Mouse (Mus musculus) midbrain, embryonic 16.5 days (tissue): ENCODE measurements around the gene Med31. TPM values are rescaled to one million over a fixed set of nuclear protein-coding genes. Genes with fewer than 3 reads are reported as not detected.
"Not testable (repeated sequence)": the region's sequence is repeated elsewhere in the genome, so short reads cannot be mapped to it uniquely, and the experiment has no call there.

Source experiments
- ATAC-seq: fragments of 200-750 bp; cut with Nextera tagmentation; 2 replicates; pipeline ENCODE4 v1.8.0; 2017; ENCODE audit warnings: moderate TSS enrichment
- H3K27ac ChIP-seq: fragments of 300-500 bp; sonication (generic); 2 replicates; pipeline ENCODE4 v1.5.1; 2014; ENCODE audit warnings: mild to moderate bottlenecking, low read length, mixed read lengths
- H3K27me3 ChIP-seq: fragments of 300-500 bp; sonication (generic); 2 replicates; pipeline ENCODE4 v1.6.1; 2014; ENCODE audit warnings: low read depth, low read length, mixed read lengths; ENCODE audit not compliant: control insufficient read depth, insufficient read depth
- H3K36me3 ChIP-seq: fragments of 300-500 bp; sonication (generic); 2 replicates; pipeline ENCODE4 v1.6.1; 2014; ENCODE audit warnings: mild to moderate bottlenecking, low read length, moderate library complexity, mixed read lengths; ENCODE audit not compliant: control insufficient read depth, insufficient read depth
- H3K4me1 ChIP-seq: fragments of 300-500 bp; sonication (generic); 2 replicates; pipeline ENCODE4 v1.6.1; 2014; ENCODE audit warnings: mild to moderate bottlenecking, low read length, mixed read lengths; ENCODE audit not compliant: control insufficient read depth, insufficient read depth
- H3K4me2 ChIP-seq: fragments of 300-500 bp; sonication (generic); 2 replicates; pipeline ENCODE4 v1.6.1; 2014; ENCODE audit warnings: mild to moderate bottlenecking, low read length, mixed read lengths
- H3K4me3 ChIP-seq: fragments of 300-500 bp; sonication (generic); 2 replicates; pipeline ENCODE4 v1.5.1; 2014; ENCODE audit warnings: low read depth, mild to moderate bottlenecking, low read length, moderate library complexity, mixed read lengths
- H3K9ac ChIP-seq: fragments of 300-500 bp; sonication (generic); 2 replicates; pipeline ENCODE4 v1.6.1; 2014; ENCODE audit warnings: low read depth, low read length, mixed read lengths
- H3K9me3 ChIP-seq: fragments of 300-500 bp; sonication (generic); replicated peaks from 2 replicates; pipeline ENCODE4 v1.6.1; 2014; ENCODE audit warnings: mild to moderate bottlenecking, low read length, mixed read lengths; ENCODE audit not compliant: control insufficient read depth, poor library complexity, severe bottlenecking
- WGBS: fragments of 180-500 bp; shearing (Covaris S2); extraction: QIAGEN DNeasy Blood & Tissue Kit; methylation state at CpG from one replicate; pipeline ENCODE4 v1.1.7; 2014; 5-methylcytosine and 5-hydroxymethylcytosine counted together
- polyA plus RNA-seq: library from polyadenylated mRNA; unstranded; fragments of >200 nt; fragmentation: Nextera tagmentation; extraction: Ambion mirVana; gene quantifications from 2 replicates; pipeline ENCODE4 v1.2.1, GENCODE M21; 2015

Gene Med31
- polyA plus RNA-seq, 1 experiment from 2014 or later, result 53.2 TPM

DNA sequence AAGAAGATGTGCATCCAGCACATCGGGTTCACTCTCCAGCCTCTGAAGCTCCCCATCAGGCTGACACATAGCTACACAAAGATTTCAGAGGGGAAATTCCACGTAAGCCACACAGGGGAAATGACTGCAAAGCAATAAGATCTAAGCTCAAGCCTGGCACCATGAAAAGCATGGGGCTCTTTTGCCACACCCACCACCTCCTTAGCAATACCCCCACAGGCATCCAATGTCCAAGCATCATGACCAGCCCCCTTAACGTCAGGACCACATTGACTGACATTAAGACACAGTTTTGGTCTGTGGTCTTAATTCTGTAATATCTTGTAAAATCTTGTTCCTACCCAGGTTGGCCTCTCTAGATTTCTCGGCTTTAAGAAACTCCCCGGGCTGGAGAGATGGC is 34.8 kb downstream of the Med31 start:
- H3K27ac ChIP-seq, result no peak overlapping the region
- no peak overlapping the region for H3K4me2 ChIP-seq
- H3K9ac ChIP-seq, result no peak overlapping the region
- no peak overlapping the region for H3K4me3 ChIP-seq
- 86% methylated on average over 5 of the region's 5 CpGs for WGBS
- H3K36me3 ChIP-seq, result peaks cover 25% of the 10 kb centered on the region
- H3K4me1 ChIP-seq, result no peaks in the 10 kb centered on the region
- H3K27me3 ChIP-seq, result no peaks in the 10 kb centered on the region
- H3K9me3 ChIP-seq, result no peaks in the 10 kb centered on the region
- ATAC-seq, result no peak

DNA sequence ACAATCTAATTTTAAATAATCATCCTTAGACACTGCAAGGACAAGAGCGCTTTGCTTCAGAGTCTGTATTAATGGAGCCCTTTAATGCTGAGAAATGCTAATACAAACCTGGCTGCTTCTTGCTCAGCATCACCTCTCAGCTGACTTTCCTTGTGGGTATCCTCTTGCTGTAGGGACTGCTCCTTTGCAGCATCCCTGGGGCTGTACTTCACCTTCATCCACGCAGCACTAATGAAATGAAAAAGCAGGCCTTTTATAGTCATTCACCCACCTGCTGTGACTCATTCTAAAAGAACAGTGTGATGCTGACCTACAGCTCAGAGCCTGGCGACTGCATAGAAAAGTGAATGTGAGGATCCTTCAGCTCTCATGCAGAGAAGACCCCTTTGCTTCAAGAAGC is 38.8 kb downstream of the Med31 start:
- Histone ChIP-seq H3K4me3 (no peak overlapping the region), H3K4me2 (no peak overlapping the region), H3K27ac (no peak overlapping the region), H3K9ac (no peak overlapping the region), H3K4me1 (no peaks in the 10 kb centered on the region), H3K9me3 (no peaks in the 10 kb centered on the region), H3K36me3 (peaks cover 32% of the 10 kb centered on the region), H3K27me3 (no peaks in the 10 kb centered on the region)
- WGBS, result 29% methylated on average over 3 of the region's 3 CpGs
- no peak for ATAC-seq

DNA sequence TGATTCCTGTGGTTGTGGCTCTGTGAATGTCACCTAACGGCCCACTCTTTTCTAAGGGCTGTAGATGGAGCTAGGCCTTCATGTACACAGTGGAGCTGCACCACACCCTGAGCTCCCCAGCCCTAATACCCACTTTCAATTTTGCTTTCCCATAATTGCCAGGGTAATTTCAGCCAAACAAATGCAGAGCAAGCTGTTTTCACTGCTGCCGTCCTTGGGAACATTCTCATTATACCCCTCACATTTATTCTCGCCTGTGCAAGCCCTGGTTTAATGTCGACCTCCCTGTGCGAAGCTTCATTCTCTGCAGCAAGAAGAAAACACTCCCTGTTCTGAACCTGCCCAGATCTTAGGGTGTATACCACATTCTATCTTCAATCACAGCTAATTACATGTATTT is 39.4 kb downstream of the Med31 start:
- Histone ChIP-seq H3K9me3 (no peaks in the 10 kb centered on the region), H3K4me1 (no peaks in the 10 kb centered on the region), H3K4me3 (no peak overlapping the region), H3K4me2 (no peak overlapping the region), H3K9ac (no peak overlapping the region), H3K27me3 (no peaks in the 10 kb centered on the region), H3K36me3 (peaks cover 28% of the 10 kb centered on the region), H3K27ac (no peak overlapping the region)
- no peak for ATAC-seq
- 77% methylated on average over 5 of the region's 5 CpGs for WGBS

DNA sequence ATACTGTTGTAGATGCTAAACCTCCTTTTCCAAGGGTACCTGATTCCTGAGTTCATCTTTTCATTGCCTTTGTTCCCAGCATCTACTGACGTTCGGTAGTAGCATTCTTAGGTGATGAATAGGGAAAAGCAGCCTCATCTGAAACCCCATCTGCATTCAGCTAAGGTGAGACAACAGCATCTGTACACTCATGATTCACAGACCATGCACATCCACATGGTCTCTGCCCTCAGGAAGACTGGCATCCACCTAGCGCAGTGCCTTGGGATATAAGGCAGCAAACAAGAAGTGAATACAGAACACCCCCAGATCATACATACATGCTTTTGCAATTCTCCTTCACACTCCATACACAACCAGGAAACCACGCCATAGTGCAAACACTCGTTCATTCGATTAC is 40.7 kb downstream of the Med31 start:
- Histone ChIP-seq H3K4me1 (no peaks in the 10 kb centered on the region), H3K4me3 (no peak overlapping the region), H3K9me3 (no peaks in the 10 kb centered on the region), H3K27ac (no peak overlapping the region), H3K36me3 (peaks cover 22% of the 10 kb centered on the region), H3K9ac (no peak overlapping the region), H3K4me2 (no peak overlapping the region), H3K27me3 (no peaks in the 10 kb centered on the region)
- 96% methylated on average over 6 of the region's 6 CpGs for WGBS
- no peak for ATAC-seq

DNA sequence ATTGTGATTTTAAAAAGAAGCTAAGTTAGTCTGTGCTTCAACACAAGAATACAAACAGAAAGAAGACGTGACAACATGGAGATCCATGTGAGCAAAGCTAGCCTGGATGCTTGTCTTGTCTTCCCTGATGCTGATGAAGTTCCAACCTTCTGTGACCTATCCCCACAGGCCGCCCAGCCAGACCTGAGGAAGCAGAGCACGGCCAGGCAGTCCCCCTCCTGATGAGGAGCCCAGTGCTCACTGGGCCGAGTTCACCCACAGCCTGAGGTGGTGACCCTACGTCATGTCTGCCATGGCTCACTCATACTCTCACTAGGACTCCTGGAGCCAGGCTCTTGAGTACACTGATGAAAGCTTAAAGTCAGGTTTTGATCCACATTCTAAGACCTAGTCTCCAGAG is 41.9 kb downstream of the Med31 start:
- no peaks in the 10 kb centered on the region for H3K4me1 ChIP-seq
- no peaks in the 10 kb centered on the region for H3K9me3 ChIP-seq
- no peak overlapping the region for H3K9ac ChIP-seq
- peaks cover 25% of the 10 kb centered on the region for H3K36me3 ChIP-seq
- no peaks in the 10 kb centered on the region for H3K27me3 ChIP-seq
- no peak overlapping the region for H3K4me3 ChIP-seq
- H3K27ac ChIP-seq, result no peak overlapping the region
- 91% methylated on average over 5 of the region's 5 CpGs for WGBS
- H3K4me2 ChIP-seq, result no peak overlapping the region
- no peak for ATAC-seq

DNA sequence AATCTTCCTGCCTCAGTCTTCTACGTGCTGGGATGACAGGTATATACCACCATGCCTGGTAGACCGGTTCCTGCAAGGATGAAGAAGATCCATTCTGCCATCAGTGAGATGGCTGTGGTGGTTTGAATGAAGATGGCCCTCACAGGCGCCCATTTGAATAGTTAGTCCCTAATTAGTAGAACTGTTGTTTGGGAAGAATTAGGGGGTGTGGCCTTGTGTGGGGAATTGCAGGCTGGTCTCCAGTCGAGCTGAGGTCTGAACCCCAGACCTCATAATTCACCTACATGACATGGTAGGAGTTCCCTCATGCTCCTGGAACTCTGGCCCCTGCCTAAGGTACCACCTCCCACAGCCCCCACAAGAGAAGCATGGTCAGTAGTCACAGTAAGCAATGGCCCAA is 43.5 kb downstream of the Med31 start:
- peaks cover 20% of the 10 kb centered on the region for H3K36me3 ChIP-seq
- H3K9ac ChIP-seq, H3K9me3 ChIP-seq, H3K27ac ChIP-seq, H3K4me1 ChIP-seq, H3K4me2 ChIP-seq, ATAC-seq, H3K27me3 ChIP-seq, H3K4me3 ChIP-seq: not testable (repeated sequence)
- 87% methylated on average over 4 of the region's 4 CpGs for WGBS

DNA sequence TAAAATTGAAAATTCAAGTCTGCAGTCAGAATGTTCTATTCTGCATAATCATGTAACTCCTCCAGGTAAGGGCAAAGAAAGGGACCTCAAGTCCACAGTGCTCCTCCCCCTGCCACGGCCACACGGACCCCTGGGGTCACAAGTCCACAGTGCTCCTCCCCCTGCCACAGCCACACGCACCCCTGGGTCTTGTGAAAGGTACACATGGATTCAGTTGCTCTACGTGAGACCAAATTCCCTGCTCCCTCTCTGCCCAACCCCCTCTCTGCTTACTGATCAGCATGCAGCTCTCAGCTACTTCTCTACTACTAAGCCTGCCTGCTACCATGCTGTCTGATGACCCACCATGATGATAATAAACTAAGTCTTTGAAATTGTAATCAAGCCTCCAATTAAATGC is 45.5 kb downstream of the Med31 start:
- no peaks in the 10 kb centered on the region for H3K4me1 ChIP-seq
- H3K9ac ChIP-seq, result no peak overlapping the region
- H3K27me3 ChIP-seq, result no peaks in the 10 kb centered on the region
- H3K36me3 ChIP-seq, result peaks cover 33% of the 10 kb centered on the region
- no peaks in the 10 kb centered on the region for H3K9me3 ChIP-seq
- no peak overlapping the region for H3K4me3 ChIP-seq
- ATAC-seq, result no peak
- H3K4me2 ChIP-seq, result no peak overlapping the region
- no peak overlapping the region for H3K27ac ChIP-seq
- 87% methylated on average over 4 of the region's 4 CpGs for WGBS

DNA sequence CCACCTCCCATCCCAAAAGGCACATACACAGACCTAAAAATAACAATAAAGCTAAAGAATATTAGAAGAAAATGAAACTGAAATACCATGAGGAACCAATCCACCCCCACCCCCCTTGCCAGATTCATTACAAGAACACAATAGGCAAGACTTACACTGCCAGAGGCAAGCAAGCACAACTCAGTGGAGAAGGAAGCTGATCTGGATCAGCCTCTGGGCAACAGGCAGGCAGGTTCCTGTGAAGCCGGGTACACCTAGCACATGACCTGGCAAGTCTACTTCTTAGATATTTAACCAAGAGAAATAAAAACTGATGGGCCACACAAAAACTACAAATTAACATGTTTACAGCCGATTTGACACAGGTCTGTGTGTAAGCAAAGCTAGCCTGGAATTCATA is 52.2 kb downstream of the Med31 start:
- Histone ChIP-seq H3K27me3 (no peaks in the 10 kb centered on the region), H3K9ac (no peak overlapping the region), H3K27ac (no peak overlapping the region), H3K4me3 (no peak overlapping the region), H3K9me3 (no peaks in the 10 kb centered on the region), H3K36me3 (peaks cover 35% of the 10 kb centered on the region), H3K4me1 (no peaks in the 10 kb centered on the region), H3K4me2 (no peak overlapping the region)
- 94% methylated on average over 2 of the region's 2 CpGs for WGBS
- no peak for ATAC-seq
